Mouse (Mus musculus) duodenum, adult 2 months (tissue): ENCODE results near the gene Psg18. TPM values are rescaled to one million over a fixed set of nuclear protein-coding genes. Genes with fewer than 3 reads are reported as not detected.

Experiments used
- polyA plus RNA-seq: library from polyadenylated mRNA; depleted of rRNA; stranded (reverse); fragments of >200 nt; gene quantifications from 2 replicates; pipeline ENCODE4 v1.2.3, GENCODE M21; 2012; ENCODE audit warnings: low replicate concordance; rRNA removed

Gene Psg18
- not detected in 2 replicates for polyA plus RNA-seq

GRCm38 (mm10) chr7:18354909-18355308 lies at the start of gene Psg18:
TSS of gene Psg18 (minus strand) at chr7:18355009.

Other genes starting within 250 kb of the Psg18 start
- gene Igfl3, start 178.5 kb downstream of the Psg18 start, polyA plus RNA-seq: not detected in 2 replicates
- gene Mill1, start 109.7 kb downstream of the Psg18 start, polyA plus RNA-seq: not detected in 2 replicates
- gene Psg28, start 77.0 kb upstream of the Psg18 start, polyA plus RNA-seq: not detected in 2 replicates
- gene Psg26, start 129.2 kb upstream of the Psg18 start, polyA plus RNA-seq: not detected in 2 replicates
- gene Psg25, start 177.3 kb upstream of the Psg18 start, polyA plus RNA-seq: 0.23 and 0.32 TPM in 2 replicates
- gene Psg27, start 212.3 kb upstream of the Psg18 start, polyA plus RNA-seq: 0.13 TPM in 1 of 2 replicates, not detected in the other